Mouse (Mus musculus) C2C12 (cell line): ENCODE measurements around the gene Rbfox2.

Experiments
- CTCF ChIP-seq: IDR thresholded peaks from one replicate; pipeline ENCODE4 v1.5.1; 2011; ENCODE audit not compliant: control insufficient read depth, insufficient read depth, insufficient read length
- FOSL1 ChIP-seq: IDR thresholded peaks from one replicate; pipeline ENCODE4 v1.8.0; 2011; ENCODE audit warnings: mild to moderate bottlenecking, low read length; ENCODE audit not compliant: poor library complexity, insufficient read depth, severe bottlenecking
- MYOD1 ChIP-seq: IDR thresholded peaks from one replicate; pipeline ENCODE4 v1.6.1; 2011; ENCODE audit warnings: low read depth; ENCODE audit not compliant: control insufficient read depth, insufficient read length
- USF1 ChIP-seq: IDR thresholded peaks from one replicate; pipeline ENCODE4 v1.6.1; 2011; ENCODE audit warnings: low read depth, mild to moderate bottlenecking, control low read depth, moderate library complexity

DNA sequence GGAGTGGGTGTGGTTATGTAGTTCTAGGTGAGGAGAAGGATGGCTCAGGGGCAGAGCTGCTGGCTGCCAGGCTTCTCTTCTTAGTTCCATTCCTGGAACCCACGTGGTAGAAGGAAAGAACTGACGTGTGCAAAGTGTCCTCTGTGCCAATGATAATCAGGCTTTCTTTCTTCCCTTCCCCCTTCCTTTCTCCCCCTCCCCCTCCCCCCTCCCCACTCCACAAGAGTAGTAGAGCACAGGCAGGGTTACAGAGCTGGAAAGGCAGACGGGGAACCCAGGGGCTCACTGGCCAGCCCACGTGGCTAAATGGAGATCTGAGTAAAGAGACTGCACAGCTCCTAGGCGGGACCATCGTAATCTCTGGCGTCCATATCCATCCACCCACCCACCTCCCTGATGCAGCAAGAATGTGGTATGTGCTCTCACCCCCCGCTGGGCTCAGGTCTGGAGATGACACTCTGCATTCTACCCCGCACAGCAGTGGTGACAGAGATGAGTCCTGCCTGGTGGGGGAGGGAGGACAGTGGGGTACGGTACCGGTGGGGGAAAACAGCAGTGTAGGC is 49.5 kb upstream of the Rbfox2 start:
- TF ChIP-seq CTCF (no peak), USF1 (no peak), FOSL1 (no peak), MYOD1 (no peak)
